Mouse (Mus musculus): Measurements from ENCODE around the gene Rpusd4. TPM values are rescaled to one million over a fixed set of nuclear protein-coding genes. Genes with fewer than 3 reads are reported as not detected.

Rpusd4 gene
- total RNA-seq (2021) = 10 to 100 TPM in 1 of 2 experiments, 1 to 10 TPM in 1; 8.9 to 10.0 TPM
- long read RNA-seq, experiment 1, partial matches to known transcripts = 0 of 6 reads
- long read RNA-seq, experiment 1, other reads (novel, unspliced or antisense) = 3 of 6 reads
- long read RNA-seq, experiment 2, partial matches to known transcripts = 0 of 2 reads
- long read RNA-seq, experiment 2, other reads (novel, unspliced or antisense) = 0 of 2 reads

- TF ChIP-seq CTCF (IDR thresholded peaks at IDR 0.05) = no peak
- peak; percentile 93 to 94 for DNase-seq (ENCODE audit: extremely low spot score in 1 of 2, low spot score in 2 of 2)
These were observed at the start of gene Rpusd4, which contains the start of gene Fam118b for GRCm38 (mm10) chr9:35267146-35267975. Gene Rpusd4 (plus strand): TSS chr9:35267865. Gene Fam118b (minus strand): TSS chr9:35267805.

GRCm38 (mm10) chr9:35217963-35218362, 49.7 kb upstream of the Rpusd4 start:
- H3K4me3 ChIP-seq = no peak overlapping the region
- no peak for DNase-seq (ENCODE audit: extremely low spot score in 1 of 2, low spot score in 2 of 2)
- no peak overlapping the region for H3K27ac ChIP-seq
- TF ChIP-seq CTCF (IDR thresholded peaks at IDR 0.05) = no peak
- intact Hi-C loops (cut with DNase I) = no loop called here

More at GRCm38 (mm10) chr9:35267146-35267975, at the start of gene Rpusd4, which contains the start of gene Fam118b:
- Histone ChIP-seq H3K4me3 (peak within 1 kb of the TSS; percentile 91), H3K27ac (peak within 1 kb of the TSS; percentile 84)
- intact Hi-C loops (cut with DNase I) = loop anchor here (2.0 kb wide), 1 partner anchor 57 kb away; the partner anchor contains the start of gene Foxred1

DNA sequence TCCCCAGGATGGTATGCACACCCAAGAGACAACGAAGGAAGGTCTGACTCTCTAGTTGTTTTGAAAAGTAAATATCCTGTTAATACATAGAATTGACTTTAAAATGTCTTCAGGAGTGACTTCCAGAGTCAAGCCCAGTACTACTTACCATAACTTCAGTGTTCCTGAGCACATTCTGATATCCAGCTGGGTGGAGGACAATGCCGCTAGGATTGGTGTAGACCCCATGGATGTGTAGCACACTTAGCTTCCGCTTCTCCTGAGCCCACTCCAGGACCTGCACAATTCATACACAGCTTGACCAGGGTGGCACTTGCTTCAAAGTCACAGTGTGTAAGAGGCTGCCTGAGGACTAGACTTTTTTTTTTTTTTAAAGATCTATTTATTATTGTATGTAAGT, 44.2 kb upstream of the Rpusd4 start:
- H3K27ac ChIP-seq = no peak overlapping the region
- no peak for DNase-seq (ENCODE audit: extremely low spot score in 1 of 2, low spot score in 2 of 2)
- H3K4me3 ChIP-seq = no peak overlapping the region
- TF ChIP-seq CTCF (IDR thresholded peaks at IDR 0.05) = no peak
- intact Hi-C loops (cut with DNase I) = no loop called here

DNA sequence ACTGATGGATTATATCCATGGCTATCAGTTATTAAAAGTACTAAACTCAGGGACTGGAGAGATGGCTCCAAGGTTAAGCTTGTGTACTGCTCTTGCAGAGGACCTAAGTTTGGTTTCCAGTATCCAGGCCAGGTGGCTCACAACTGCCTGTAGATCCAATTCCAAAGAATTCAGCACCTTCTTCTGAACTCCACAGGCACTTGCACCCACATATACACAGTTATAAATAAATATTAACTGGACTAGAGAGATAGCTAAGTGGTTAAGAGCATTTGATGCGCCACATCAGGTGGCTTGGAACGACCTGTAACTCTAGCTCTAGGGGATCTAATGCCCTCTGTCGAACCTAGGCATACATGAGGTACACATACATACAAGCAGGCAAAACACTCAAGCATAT, 39.0 kb upstream of the Rpusd4 start:
- Histone ChIP-seq H3K4me3 (no peak overlapping the region), H3K27ac (no peak overlapping the region)
- no peak for TF ChIP-seq CTCF (IDR thresholded peaks at IDR 0.05)
- intact Hi-C loops (cut with DNase I) = no loop called here
- no peak for DNase-seq (ENCODE audit: extremely low spot score in 1 of 2, low spot score in 2 of 2)

DNA sequence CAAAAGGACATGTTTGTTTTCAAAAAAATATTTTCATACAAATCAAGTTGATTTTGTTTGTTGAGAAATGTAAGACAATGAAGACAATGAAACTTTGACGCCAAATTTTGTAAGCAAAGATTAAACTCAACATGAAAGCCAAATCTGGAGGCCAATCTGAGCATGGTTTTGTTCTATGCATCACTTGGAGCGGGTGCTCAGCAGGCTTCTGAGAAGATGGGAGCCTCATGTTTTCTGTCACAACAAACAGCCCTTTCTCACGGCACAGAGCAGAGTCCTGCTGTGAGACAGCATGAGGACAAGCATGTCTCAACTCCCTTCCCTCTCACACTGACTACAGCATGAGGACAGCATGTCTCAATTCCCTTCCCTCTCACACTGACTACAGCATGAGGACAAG, 31.7 kb upstream of the Rpusd4 start:
- no peak overlapping the region for H3K4me3 ChIP-seq
- DNase-seq (ENCODE audit: extremely low spot score in 1 of 2, low spot score in 2 of 2) = no peak
- TF ChIP-seq CTCF (IDR thresholded peaks at IDR 0.05) = no peak
- intact Hi-C loops (cut with DNase I) = no loop called here
- no peak overlapping the region; the same call in 1 of the 2 replicates for H3K27ac ChIP-seq

GRCm38 (mm10) chr9:35238371-35238770, 29.3 kb upstream of the Rpusd4 start:
- no peak overlapping the region for H3K4me3 ChIP-seq
- H3K27ac ChIP-seq = no peak overlapping the region
- no peak for DNase-seq (ENCODE audit: extremely low spot score in 1 of 2, low spot score in 2 of 2)
- TF ChIP-seq CTCF (IDR thresholded peaks at IDR 0.05) = no peak
- intact Hi-C loops (cut with DNase I) = no loop called here

DNA sequence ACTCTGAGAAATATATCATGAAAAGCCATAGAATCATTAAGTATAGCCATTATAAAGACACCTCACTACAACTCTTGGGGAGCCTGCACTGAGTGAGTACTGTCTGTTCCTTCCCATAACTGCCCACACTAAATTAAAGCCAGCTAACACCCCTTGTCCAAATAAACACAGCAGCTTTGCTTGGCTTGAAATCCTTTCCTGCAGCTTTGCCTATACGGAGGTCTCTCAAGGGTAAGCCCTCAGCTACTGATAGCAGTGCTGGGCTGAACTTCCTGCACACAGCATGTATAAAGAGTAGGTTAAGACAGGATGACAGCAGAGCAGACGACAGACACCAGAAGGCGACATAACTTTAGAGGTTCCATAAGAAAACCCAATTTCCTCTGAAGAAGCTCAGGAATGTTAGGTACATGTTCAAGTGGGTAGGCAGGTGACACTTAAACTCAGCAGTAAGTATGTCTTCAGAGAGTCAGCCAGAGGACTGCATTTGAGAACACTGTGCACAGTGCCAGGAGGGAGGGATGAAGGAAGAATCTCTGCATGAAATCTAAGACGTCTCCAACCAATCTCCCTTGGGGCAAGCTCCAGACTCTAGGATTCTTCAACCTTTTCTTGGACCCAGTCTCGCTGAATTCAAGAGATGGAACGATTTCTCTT, 28.6 kb upstream of the Rpusd4 start:
- DNase-seq (ENCODE audit: extremely low spot score in 1 of 2, low spot score in 2 of 2) = no peak
- intact Hi-C loops (cut with DNase I) = no loop called here
- H3K27ac ChIP-seq = no peak overlapping the region
- no peak overlapping the region for H3K4me3 ChIP-seq
- TF ChIP-seq CTCF (IDR thresholded peaks at IDR 0.05) = no peak

GRCm38 (mm10) chr9:35239734-35240133, 27.9 kb upstream of the Rpusd4 start:
- intact Hi-C loops (cut with DNase I) = no loop called here
- DNase-seq (ENCODE audit: extremely low spot score in 1 of 2, low spot score in 2 of 2) = no peak
- no peak overlapping the region for H3K27ac ChIP-seq
- peak; percentile 18 for TF ChIP-seq CTCF (IDR thresholded peaks at IDR 0.05)
- H3K4me3 ChIP-seq = no peak overlapping the region

DNA sequence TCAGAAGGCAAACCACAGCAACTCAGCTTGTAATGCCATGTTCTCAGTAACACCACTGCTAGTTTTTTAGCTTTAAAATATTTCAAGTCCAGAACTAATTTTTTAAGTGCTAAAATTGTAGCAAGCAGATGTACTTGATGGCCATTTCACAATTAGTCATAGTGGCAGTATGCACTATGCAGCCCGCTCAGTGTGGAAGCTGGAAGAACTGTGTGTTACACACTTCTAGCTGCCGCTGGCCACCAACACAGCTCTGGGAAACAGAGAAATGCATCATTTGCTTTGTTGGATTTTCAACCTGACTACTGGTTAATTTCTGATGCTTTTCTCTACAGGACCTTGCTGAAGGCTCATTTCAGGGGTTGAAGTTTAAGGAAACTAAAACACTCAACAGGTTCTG, 20.3 kb upstream of the Rpusd4 start:
- no peak for TF ChIP-seq CTCF (IDR thresholded peaks at IDR 0.05)
- no peak for DNase-seq (ENCODE audit: extremely low spot score in 1 of 2, low spot score in 2 of 2)
- Histone ChIP-seq H3K27ac (no peak overlapping the region), H3K4me3 (no peak overlapping the region)
- intact Hi-C loops (cut with DNase I) = no loop called here

- no peak for DNase-seq (ENCODE audit: extremely low spot score in 1 of 2, low spot score in 2 of 2)
- intact Hi-C loops (cut with DNase I) = no loop called here
- no peak for TF ChIP-seq CTCF (IDR thresholded peaks at IDR 0.05)
- H3K27ac ChIP-seq = no peak overlapping the region
- no peak overlapping the region for H3K4me3 ChIP-seq
These were observed 18.2 kb upstream of the Rpusd4 start for GRCm38 (mm10) chr9:35249476-35249875.

DNA sequence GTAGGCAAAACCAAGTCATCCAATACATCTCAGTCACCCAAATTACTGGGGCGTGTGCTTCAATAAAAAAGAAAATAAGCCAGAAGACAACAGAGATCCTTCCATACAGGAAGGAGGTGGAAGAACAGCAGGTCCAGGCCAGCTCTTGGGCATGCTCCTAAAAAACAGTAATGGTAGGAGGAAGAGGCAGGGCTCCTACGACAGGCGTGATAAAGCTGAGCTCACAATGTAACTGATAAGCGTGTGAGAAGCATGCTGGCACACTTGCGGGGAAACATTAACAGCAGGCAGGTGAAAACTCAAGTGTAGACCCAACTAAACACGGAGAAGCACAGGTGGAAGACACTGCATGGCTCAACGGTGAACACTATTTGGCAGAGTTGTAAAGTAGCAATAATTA, 10.3 kb upstream of the Rpusd4 start:
- intact Hi-C loops (cut with DNase I) = no loop called here
- no peak overlapping the region for H3K27ac ChIP-seq
- DNase-seq (ENCODE audit: extremely low spot score in 1 of 2, low spot score in 2 of 2) = no peak
- H3K4me3 ChIP-seq = no peak overlapping the region
- TF ChIP-seq CTCF (IDR thresholded peaks at IDR 0.05) = no peak

DNA sequence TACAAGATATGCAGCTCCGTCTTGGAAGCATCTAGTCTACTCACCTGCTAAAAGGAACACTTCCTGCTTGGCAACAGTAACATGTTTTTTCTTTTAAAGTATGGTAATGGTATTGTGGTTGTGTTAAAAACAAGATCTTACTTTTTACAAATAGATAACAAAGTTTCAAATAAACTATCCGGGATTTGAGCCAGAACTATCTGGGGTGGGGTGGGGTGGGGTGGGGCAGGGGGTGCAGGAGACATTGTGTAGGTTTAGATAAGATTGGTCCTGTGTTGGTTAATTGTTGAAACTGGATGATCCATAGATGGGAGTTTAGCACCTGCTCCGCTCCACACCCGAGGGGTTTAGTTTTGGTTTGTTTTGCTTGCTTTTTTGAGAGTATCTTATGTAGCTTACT, 5.2 kb upstream of the Rpusd4 start:
- TF ChIP-seq CTCF (IDR thresholded peaks at IDR 0.05) = no peak
- DNase-seq (ENCODE audit: extremely low spot score in 1 of 2, low spot score in 2 of 2) = no peak
- intact Hi-C loops (cut with DNase I) = no loop called here
- Histone ChIP-seq H3K27ac (no peak overlapping the region), H3K4me3 (no peak overlapping the region)

Data from left cerebral cortex, adult 2 months (tissue).